Mouse (Mus musculus) frontal cortex, postnatal 10 days (tissue): ENCODE measurements around the gene Cntnap2.
A peak's percentile ranks its signal among the peaks of the same experiment; 100 is the strongest.

Experiments used
- DNase-seq, 2 experiments: peaks; one replicate each; pipeline ENCODE4 v3.0.0; 2022; ENCODE audit warnings: low spot score in 2 of 2, mixed read lengths in 1 of 2

The Cntnap2 gene

DNA sequence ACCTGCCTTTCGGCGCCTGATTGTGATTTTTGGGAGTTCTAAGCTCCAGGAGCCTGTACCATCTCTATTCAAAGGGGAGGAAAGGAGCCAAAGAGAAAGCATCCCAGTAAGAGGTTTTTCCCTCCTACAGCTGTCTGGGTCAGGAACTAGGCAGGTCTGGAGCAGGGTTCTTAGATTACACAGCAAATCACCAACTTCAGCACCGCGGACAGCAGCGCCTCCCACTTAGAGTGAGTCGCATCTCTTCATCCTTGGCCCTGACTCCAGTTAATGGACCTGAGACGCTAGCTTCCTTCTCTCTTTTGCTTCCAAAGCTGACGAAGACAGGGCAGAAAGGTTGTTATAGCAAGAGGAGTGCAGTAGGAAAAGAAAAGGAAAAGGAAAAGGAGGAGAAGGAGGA lies at the start of gene Cntnap2:
Gene Cntnap2 (plus strand): TSS at position 267 of the 400 bp plus-strand sequence.
- peak; percentile 6 to 37 for DNase-seq

DNA sequence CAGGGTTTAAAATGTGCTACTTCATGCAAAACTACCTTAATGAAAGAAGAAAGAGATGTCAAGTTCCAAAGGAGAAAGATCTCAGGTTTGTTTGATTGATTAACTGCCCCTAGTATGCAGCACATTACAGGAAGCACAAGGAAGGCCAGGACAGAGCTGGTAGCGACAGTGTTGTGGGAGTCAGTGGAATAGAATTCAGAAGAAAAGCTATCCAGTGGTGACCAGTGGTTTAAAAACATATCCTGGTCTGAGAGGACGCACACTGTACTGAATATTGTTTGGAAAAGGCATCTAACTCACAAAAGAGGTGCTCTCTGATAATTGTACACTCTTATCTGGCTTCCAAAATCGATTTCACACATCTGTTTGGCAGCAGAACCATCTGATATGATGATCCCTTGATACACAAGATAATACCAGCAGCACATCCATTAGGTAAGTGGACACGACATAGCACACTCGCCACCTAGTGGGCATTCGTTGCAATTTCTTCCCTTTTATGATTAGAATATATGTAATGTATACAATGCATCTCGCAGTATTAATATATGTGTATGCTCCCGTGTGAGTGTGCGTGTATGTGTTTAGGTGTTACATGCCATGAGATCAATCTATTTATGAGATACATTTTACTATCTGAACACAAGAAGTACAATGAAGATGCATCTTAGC lies 33.0 kb upstream of the Cntnap2 start:
- peak in 1 of 2 experiments; percentile 12 for DNase-seq

DNA sequence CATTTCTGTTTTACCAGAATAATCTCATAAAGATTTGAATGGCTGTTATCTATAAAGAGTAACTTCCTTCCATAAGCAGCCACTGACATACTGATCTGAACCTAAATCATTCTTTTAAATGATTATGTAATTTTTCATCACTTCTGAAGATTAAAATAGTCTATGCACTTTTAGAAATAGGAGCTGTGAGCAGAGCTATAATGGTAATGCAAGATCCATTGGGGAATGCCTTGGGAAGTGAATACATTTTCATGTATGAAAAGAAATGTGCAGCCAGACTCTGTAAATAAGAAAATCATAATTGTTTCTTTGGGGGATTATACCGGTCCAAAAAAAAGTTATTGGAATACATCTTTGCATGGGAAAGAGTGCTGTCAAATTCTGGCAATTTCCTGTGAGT lies 19.7 kb upstream of the Cntnap2 start:
- no peak for DNase-seq

DNA sequence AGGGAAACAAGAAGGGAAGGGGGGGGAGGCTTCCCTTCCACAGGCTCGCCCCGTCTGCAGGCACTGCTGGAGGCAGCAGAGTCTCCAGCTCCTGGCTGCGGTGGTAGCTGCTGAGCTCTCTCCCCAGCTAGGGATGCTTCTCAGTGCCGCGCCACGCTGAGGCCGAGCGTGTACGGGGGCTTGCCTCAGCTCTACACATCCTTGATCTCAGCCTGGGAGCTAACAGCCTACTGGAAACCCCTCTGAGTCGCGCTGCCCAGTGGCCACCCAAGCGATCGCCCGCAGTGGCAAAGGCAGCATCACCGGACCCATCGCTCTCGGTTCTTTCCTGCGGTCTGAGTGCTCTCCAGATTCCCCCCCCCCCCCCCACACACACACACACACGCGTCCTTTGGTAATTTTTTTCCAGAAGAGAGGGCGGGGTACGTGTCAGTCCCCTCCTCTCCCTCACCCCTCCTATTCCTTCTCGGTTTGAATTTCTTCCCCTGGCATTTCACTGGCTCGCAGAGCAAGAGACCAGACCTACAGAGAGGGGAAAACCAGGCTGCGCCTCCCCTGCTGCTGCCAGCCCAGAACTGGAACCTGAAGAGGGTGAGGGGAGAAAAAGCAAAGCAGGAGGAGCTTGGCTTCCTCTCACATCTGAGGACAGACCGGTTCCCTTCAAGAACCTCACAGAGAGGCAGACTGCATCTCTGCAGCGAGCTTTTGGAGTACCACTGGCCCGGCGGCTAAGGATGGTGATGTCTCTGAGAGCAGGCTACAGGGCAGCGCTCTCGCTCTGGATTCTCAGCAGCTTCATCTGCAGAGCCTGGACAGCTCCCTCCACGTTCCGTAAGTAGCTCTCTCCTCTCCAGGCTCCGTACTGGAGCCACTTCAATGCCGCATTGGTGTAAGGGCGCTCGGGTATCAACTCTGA lies 657 bp downstream of the Cntnap2 start:
- peak; percentile 52 to 60 for DNase-seq

DNA sequence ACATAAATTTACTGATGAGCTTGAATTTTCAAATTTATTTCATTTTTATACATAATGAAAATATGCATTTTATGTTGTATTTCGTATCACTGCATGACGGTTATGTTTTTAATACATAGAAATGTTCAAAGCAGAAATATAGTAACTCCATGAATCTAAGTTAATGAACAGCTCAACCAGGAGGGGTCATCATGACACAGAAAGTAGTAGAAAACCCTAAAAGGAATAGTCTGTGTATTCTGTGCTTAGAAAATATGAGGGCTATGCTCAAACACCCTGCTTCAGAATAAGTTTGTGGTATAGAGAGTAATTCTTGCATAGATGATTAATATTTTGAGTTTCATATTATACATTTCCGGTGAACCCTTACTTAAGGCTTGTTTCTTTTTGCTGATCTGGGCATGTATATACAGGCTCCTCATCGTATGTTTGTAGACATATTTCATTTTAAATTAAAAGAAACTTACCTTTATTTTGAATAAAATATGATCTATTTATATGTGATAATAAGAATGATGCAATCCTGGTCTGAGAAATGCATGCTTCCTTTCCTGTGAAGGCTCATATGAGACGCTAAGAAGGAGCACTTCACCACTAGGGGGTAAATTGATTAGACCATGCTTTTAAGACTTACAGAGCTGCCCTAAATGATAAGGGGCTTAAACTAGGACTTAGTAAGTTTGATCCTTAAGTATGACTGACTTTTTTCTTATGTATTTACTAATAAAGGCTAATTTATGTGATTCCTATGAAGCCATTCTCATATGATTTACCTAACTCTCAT lies 3.2 kb downstream of the Cntnap2 start:
- DNase-seq: no peak

DNA sequence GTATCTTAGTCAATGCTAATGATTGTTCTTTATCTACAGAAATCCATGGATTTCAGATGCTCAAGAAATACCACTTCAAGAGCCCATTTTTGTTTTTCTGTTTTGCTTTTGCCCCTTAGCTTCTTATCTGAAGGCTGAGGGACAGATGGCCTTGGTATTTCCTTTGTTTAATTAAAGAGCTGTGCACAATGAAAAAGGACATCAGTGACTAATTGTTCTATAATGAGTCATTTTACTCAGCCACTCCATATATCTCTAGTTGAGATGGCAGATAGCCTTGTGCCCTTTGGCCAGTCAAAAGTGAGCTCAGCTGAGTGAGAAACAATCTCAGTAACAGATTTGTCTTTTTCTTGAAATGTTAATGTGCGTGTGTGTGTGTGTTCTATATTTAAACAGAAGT lies 29.1 kb downstream of the Cntnap2 start:
- no peak for DNase-seq

DNA sequence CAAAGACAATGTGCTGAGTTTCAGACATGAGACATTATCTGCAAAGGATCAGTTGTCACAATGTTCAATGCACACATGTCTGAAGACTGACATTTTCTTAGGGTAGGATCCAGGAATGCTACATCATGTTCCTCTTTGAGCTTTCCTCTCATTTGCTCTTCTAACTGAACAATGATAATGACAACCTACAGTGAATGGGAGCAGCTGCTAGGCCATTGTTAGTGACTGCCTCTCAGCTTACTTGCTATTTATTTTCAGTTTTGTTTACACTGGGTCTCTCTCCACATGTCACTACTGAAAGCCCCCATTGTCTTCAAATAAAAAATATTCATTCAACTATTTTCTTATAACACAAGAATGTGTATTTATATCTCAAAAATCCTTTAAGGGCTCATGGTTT lies 54.5 kb downstream of the Cntnap2 start:
- no peak for DNase-seq

DNA sequence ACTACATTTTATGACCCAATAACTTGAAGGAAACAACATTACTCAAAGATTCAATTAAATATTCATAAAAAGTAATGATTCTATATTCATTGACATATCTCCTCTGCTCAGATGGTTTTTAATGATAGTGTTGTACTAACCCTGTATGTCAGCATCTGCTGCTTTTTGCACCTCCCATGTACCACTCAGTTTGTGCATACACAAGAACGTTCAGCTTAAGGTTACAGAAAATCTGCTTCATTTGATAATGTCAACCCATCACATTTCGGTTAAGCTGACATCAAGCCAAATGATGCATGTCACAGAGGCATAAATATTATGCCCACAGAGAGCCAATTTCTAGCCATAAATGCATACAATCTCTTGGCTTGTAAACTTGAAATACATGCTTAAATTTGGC lies 85.7 kb downstream of the Cntnap2 start:
- no peak for DNase-seq

DNA sequence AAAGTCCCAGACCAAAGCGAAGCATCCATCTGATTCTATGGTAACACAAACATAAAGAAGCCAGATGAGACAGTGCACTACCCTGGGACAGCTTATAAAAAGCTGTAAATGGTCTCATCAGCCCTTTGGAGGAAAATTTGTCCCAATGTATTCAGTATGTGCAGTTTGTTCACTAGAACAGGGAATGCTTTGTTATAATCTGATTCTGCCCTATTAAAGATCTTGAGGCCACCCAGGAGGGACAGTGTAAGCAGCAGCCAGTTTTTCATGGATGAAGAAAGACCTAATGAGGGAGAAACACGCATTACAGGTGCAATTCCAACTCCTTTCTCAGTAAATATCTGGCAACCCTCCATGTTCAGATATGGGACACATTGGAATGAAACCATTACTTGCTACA lies 145.9 kb downstream of the Cntnap2 start:
- no peak for DNase-seq

DNA sequence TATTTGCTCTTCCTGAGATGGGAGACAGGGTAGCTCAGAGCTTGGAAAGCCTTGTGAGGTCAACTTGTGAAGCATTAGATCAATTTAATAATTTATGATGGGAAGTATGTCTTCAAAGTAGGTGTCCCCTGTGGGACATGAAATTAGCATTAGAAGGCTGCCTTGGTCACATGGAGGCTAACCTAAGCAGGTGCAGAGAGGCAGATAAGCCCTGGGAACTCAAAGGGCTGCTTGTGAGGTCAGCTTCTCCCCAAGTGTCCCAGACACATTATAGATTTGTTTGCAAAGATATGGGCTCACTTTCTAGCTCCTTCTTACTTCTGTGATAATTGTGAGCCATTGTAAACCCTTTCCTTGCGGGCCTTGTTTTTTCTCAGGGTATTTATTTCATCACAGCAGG lies 155.2 kb downstream of the Cntnap2 start:
- DNase-seq: no peak

DNA sequence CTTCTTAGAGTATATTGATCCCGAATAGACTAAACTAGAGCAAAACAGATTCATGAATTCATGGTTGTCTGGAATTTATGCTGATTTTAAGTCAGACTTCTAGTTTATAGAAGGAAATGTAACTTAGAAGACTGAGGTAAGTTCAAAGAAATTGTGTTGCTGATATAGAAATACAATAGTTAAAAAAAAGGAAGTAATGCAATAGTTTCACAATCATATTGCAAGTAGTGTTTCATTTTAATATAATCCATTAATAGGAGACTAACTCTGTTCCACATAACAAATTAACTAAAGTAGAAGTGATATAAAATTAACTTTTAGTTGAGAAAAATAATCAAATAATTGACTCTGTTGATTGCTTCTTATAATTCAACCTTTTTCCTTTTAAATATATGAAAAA lies 169.8 kb downstream of the Cntnap2 start:
- DNase-seq: no peak

DNA sequence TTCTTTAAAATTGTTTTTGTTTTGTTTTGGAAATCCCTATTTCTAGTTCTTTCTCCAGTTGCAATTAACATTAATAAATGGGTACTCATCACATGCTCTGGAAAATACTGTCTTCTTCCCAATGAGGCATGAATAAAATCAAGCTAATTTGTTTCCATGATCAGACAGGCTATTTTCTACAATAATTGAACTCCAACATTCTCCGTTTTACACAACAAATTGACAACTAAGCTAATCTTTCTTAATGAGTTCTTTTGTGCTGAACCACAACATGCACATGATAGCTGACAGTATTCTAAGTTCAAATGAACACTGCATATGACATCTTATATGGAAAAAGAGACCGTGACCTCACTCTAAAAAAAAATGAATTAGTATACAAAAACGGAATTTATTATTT lies 173.4 kb downstream of the Cntnap2 start:
- no peak for DNase-seq

DNA sequence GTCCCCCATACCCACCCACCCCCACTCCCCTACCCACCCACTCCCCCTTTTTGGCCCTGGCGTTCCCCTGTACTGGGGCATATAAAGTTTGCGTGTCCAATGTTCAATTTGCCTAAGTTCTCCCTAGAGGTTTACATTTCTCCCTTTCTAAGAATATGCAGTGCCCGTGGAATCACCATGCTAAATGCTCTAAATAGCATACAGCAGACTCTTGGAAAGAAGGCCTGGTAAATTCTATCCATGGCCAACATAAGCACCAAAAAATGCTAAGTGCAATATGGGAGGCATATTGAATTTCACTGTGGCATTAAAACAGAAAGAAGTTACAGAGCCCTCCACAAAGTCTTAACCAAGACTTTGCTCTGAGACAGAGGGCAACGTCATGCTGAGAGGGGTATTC lies 177.4 kb downstream of the Cntnap2 start:
- no peak for DNase-seq

DNA sequence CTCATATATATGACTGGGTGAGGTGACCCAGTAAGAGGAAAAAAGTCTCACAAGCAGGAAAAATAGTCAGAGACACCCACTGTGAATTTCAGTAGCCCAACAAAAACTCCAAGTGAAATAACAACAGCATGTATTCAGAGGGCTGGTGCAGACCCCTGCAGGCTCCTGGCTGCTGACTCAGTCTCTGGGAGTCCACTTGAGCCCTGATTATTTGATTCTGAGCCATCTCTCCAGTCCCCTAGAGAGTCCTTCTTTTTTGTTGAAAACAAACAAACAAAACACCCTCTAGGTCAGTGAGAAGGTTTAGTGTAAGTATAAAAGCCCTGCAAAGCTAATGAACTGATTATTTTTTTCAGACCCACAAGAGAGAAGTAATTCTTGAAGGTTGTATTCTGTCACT lies 179.0 kb downstream of the Cntnap2 start:
- no peak for DNase-seq

DNA sequence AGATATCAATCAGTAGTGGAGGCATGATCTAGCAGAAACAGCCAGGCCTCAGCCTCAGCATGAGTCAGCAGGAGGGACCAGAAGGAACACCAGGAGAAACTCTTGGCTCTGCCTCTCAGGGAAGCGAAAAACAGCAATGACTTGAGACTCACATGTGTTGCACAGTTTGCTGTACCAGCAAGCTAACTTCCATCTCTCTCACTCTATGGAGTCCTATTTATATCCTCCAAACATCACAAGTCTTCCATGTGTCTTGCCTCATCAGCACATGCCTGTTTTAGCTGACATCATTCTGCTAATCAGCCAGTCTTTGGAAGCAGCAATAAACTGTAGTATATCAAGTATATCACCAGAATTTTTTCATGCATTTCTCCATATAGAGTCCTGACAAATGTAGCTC lies 182.1 kb downstream of the Cntnap2 start:
- DNase-seq: no peak

DNA sequence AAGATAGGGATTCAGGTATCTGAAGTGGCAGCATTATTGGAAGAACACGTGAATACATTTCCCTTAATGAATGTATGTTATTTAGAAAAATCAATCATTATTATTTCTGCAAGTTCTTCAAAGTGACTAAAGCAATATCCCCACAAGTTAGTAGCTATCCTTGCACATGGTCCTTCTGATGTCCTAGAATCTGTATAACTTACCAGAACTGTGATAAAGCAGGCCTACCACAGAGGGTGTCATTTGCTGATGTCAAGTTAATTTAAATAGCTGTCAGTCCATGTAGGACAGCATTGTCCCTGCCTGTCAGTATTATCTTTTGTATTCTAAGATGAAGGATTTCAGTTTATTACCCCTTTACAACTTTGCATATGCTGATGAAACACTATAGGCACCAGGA lies 185.5 kb downstream of the Cntnap2 start:
- DNase-seq: no peak

DNA sequence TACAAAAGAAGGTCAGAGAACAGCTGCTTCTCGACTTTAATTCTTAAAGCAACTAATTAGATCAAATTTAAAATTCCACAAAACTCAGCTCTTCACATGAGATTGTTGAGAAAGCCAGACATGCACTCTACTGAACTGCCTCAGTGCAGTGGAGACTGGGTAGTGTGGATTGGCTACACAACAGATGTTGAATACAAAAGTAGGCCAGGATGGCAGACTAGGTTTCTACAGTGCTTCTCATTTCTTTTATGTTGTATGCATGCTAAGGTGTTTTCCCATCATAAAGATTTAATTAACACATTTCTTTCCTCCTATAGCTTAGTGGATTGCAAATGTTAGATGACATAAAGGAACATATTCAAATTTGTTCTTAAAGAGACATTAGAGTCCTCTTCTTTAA lies 198.9 kb downstream of the Cntnap2 start:
- no peak for DNase-seq

DNA sequence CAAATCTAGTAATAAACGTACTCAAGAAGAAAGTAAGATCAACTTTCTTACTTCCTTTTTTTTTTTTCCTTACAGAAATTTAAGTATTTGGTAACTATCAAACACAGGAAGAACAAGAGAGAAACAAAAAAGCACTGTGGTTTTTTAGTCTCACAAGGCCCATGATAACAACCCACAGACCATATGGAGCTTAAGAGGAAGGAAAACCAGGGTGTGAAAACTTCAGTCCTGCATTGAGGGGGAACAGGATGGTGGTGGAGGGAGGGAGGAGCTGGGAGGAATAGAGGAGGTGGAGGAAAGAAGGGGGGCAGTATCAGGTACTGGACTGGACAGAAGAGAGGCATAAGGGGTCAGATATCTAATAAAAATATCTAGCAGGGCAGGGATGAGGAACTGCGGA lies 212.4 kb downstream of the Cntnap2 start:
- no peak for DNase-seq

DNA sequence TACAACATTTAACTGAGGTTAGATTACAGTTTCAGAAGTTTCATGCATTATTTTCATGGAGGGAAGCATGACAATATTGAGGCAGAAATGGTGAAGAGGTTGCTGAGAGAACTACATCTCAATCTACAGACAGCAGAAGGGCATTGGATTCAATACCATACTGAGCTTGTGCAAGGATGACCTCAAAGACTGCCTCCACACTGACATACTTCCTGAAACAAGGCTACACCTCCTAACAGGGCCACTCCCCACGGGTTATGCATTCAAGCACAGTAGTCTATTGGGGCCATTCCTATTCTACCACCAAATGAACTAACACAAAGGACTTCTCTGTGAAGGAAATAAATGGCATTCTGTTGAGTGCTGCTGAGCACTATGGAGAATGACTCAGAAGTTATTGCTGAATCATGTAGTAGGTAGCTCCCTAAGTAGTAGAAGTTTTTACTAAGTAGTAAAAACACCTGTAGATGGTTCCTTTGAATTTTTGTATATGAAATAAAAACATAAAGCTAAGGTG lies 214.2 kb downstream of the Cntnap2 start:
- DNase-seq: no peak

DNA sequence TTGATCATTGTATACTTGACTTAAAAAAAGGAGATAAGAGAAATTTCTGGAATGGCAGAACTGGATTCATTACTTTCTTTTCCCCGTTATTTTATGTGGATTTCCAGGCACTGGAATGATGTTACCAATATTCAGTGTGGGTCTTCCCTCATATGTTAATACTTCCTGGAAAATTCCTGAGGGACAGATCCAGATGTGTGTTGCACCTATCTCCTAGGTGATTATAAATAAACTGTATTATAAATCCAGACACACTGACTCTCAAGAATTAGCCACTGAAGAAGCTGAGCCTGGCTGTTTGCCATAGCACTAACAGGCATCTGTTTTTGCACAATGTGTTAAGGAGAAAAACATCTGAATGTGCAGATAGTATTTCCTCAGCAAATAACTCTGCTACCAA lies 231.0 kb downstream of the Cntnap2 start:
- DNase-seq: no peak

DNA sequence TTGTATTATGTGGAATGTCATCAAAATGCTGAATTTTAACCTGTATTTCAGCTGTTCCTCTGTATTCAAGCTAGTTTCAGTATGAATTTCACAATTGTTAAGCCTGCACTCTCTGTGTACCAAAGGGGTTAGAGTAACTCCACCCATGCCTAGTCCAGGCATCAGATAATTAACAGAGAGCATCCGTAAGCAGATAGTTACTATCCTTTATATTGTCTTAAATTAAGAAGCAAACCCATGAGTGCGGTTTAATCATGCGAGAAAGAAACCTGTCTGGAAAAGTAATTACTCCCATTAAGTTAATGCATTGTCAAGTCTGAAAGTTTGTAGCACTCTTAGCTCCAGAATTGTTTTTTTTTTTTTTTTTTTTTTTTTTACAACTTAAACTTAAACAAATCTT lies 258.3 kb downstream of the Cntnap2 start:
- DNase-seq: no peak

DNA sequence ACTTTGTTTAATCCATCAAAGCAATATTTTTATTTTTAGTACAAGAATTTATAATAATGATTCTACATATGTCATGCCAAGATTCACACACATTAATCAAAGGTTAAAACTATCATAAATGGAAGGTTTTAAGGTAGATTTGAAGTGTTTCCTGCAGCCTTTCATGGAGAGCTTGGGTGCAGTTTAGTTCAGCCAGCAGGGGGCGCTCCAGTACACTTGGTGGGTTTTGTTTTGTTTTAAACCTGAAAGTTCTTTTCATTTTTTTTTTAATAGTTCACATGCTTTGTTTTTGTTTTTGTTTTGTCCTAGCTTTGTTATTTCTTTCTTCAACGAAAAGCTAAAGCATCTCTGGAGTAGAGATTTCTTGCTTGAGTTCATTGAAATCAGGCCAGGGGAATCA lies 264.3 kb downstream of the Cntnap2 start:
- peak in 1 of 2 experiments; percentile 9 for DNase-seq
